Mouse (Mus musculus): ENCODE measurements around the gene Pnmal2. TPM values are rescaled to one million over a fixed set of nuclear protein-coding genes. Genes with fewer than 3 reads are reported as not detected.

Pnmal2 gene
- 0.10 and 0.17 TPM in 2 replicates for polyA plus RNA-seq (2012; ENCODE audit: low replicate concordance)

GRCm38 (mm10) chr7:16944061-16944807 lies at the start of gene Pnmal2:
TSS of gene Pnmal2 (plus strand) at chr7:16944682.

GRCm38 (mm10) chr7:16906281-16906680 lies 38.2 kb upstream of the Pnmal2 start, which contains the start of gene Ptgir:
TSS of gene Ptgir (plus strand) at chr7:16906490.

GRCm38 (mm10) chr7:16924037-16924834 lies 20.2 kb upstream of the Pnmal2 start, which contains the start of gene Calm3:
TSS of gene Calm3 (minus strand) at chr7:16924114.

GRCm38 (mm10) chr7:16959539-16960187 lies 15.2 kb downstream of the Pnmal2 start, which contains the start of gene Pnmal1:
TSS of gene Pnmal1 (plus strand) at chr7:16959679.

GRCm38 (mm10) chr7:16982859-16983568 lies 38.5 kb downstream of the Pnmal2 start, which contains the start of gene Gm42372:
TSS of gene Gm42372 (plus strand) at chr7:16983086.

GRCm38 (mm10) chr7:16992451-16992807 lies 47.9 kb downstream of the Pnmal2 start, which contains the start of gene Ccdc8:
TSS of gene Ccdc8 (plus strand) at chr7:16992708.

Other genes starting within 250 kb of the Pnmal2 start
- gene Ceacam9, start 222.8 kb upstream of the Pnmal2 start, polyA plus RNA-seq (2012; ENCODE audit: low replicate concordance) = not detected in 2 replicates
- 289 and 578 TPM in 2 replicates for gene Ap2s1, start 206.3 kb upstream of the Pnmal2 start, polyA plus RNA-seq (2012; ENCODE audit: low replicate concordance)
- 36.7 and 59.7 TPM in 2 replicates for gene Slc1a5, start 163.3 kb upstream of the Pnmal2 start, polyA plus RNA-seq (2012; ENCODE audit: low replicate concordance)
- 82.0 and 125 TPM in 2 replicates for gene Strn4, start 128.8 kb upstream of the Pnmal2 start, polyA plus RNA-seq (2012; ENCODE audit: low replicate concordance)
- gene Fkrp, start 128.0 kb upstream of the Pnmal2 start, polyA plus RNA-seq (2012; ENCODE audit: low replicate concordance) = 34.0 and 48.4 TPM in 2 replicates
- gene Prkd2, start 101.8 kb upstream of the Pnmal2 start, polyA plus RNA-seq (2012; ENCODE audit: low replicate concordance) = 180 and 196 TPM in 2 replicates
- gene Dact3, start 69.4 kb upstream of the Pnmal2 start, polyA plus RNA-seq (2012; ENCODE audit: low replicate concordance) = 1.0 and 2.8 TPM in 2 replicates
- gene Gng8, start 52.9 kb upstream of the Pnmal2 start, polyA plus RNA-seq (2012; ENCODE audit: low replicate concordance) = not detected in 2 replicates
- 4.6 and 8.1 TPM in 2 replicates for gene Ptgir, start 38.2 kb upstream of the Pnmal2 start, polyA plus RNA-seq (2012; ENCODE audit: low replicate concordance)
- gene Calm3, start 20.6 kb upstream of the Pnmal2 start, polyA plus RNA-seq (2012; ENCODE audit: low replicate concordance) = 519 and 714 TPM in 2 replicates
- gene Pnmal1, start 15.0 kb downstream of the Pnmal2 start, polyA plus RNA-seq (2012; ENCODE audit: low replicate concordance) = not detected in 2 replicates
- 1.1 and 1.4 TPM in 2 replicates for gene Gm42372, start 38.4 kb downstream of the Pnmal2 start, polyA plus RNA-seq (2012; ENCODE audit: low replicate concordance)
- gene Ccdc8, start 48.0 kb downstream of the Pnmal2 start, polyA plus RNA-seq (2012; ENCODE audit: low replicate concordance) = 0.54 and 0.73 TPM in 2 replicates
- 89.0 and 144 TPM in 2 replicates for gene Ppp5c, start 83.2 kb downstream of the Pnmal2 start, polyA plus RNA-seq (2012; ENCODE audit: low replicate concordance)
- 0.46 and 0.98 TPM in 2 replicates for gene Hif3a, start 117.7 kb downstream of the Pnmal2 start, polyA plus RNA-seq (2012; ENCODE audit: low replicate concordance)
- not detected in 2 replicates for gene Psg16, start 129.4 kb downstream of the Pnmal2 start, polyA plus RNA-seq (2012; ENCODE audit: low replicate concordance)
- gene Ceacam3, start 205.6 kb downstream of the Pnmal2 start, polyA plus RNA-seq (2012; ENCODE audit: low replicate concordance) = not detected in 2 replicates

Measured in hematopoietic multipotent progenitor cell, adult 10-12 weeks (in vitro differentiated cells).